Mouse (Mus musculus) macrophage (primary cell): ENCODE data around the gene Hipk2. TPM values are rescaled to one million over a fixed set of nuclear protein-coding genes. Genes with fewer than 3 reads are reported as not detected.

Source experiments
- H3K27ac ChIP-seq: fragments of 350-480 bp; formaldehyde crosslinking; 2 replicates; pipeline ENCODE4 v1.9.0; 2021
- H3K36me3 ChIP-seq: fragments of 350-480 bp; formaldehyde crosslinking; 2 replicates; pipeline ENCODE4 v1.9.0; 2021; ENCODE audit errors: inconsistent target
- H3K4me3 ChIP-seq: fragments of 350-480 bp; formaldehyde crosslinking; 2 replicates; pipeline ENCODE4 v1.9.0; 2021; ENCODE audit errors: inconsistent target
- H3K79me2 ChIP-seq: fragments of 350-480 bp; formaldehyde crosslinking; 2 replicates; pipeline ENCODE4 v1.9.0; 2021; ENCODE audit errors: inconsistent target
- WGBS: methylation state at CpG from one replicate; pipeline ENCODE4 v1.1.7; 2026; ENCODE audit warnings: inconsistent platforms; ENCODE audit not compliant: missing documents; 5-methylcytosine and 5-hydroxymethylcytosine counted together
- polyA plus RNA-seq: library from polyadenylated mRNA; stranded (reverse); fragments of 250-400 nt; gene quantifications from 3 replicates; pipeline ENCODE4 v1.2.4, GENCODE M21; 2018; ENCODE audit warnings: inconsistent platforms

Hipk2 gene
- polyA plus RNA-seq, 1 experiment from 2014 or later: 41.4 TPM

- Histone ChIP-seq H3K79me2 (peaks cover 100% of the 10 kb centered on the region), H3K27ac (no peak overlapping the region), H3K36me3 (no peaks in the 10 kb centered on the region), H3K4me3 (no peak overlapping the region)
- 96% methylated on average over 3 of the region's 3 CpGs for WGBS
Measured at GRCm38 (mm10) chr6:38841551-38841950, 34.4 kb downstream of the Hipk2 start.

DNA sequence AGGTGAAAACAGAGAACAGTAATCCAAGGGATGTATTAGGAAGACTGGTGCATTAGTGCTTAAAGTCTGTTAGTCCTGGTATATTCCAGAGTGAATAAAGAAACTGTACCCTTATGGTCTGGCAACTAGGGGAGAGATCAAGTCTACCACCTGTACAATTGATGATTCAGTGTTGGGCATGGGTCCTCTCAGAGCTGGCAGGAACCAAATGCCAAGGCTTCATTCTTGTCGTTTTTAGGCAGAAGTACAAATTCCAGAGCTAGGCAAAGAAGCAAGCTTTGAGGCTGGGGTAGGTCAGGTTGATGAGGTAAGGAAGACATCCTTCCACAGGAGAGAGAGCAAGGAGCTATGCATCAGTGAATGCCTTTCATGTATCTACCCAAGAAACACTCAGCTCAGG lies 35.2 kb downstream of the Hipk2 start:
- H3K36me3 ChIP-seq: no peaks in the 10 kb centered on the region
- WGBS: 73% methylated on average over 1 of the region's 1 CpGs
- H3K79me2 ChIP-seq: peaks cover 100% of the 10 kb centered on the region
- H3K27ac ChIP-seq: no peak overlapping the region
- no peak overlapping the region for H3K4me3 ChIP-seq

DNA sequence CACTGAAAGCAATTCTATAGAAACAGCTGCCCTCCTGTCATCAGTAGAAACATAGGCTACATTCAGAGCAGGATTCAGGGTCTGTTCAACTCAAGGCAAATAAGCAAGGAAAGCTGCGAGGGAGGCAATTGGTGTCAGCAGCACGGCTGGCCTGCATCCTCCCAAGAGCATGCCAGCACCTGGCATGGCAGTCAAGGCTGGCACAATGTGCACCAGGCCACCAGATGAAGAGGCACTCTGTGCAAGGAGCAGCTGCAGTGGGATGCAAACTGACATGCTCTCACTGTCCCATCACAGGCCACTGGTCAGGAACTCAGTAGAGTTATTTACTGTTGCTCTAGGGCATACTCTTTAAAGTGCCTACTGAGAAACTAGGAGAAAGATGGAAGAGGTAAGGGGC lies 35.6 kb downstream of the Hipk2 start:
- Histone ChIP-seq H3K4me3 (no peak overlapping the region), H3K36me3 (no peaks in the 10 kb centered on the region), H3K79me2 (peaks cover 99% of the 10 kb centered on the region), H3K27ac (no peak overlapping the region)
- WGBS: 97% methylated on average over 2 of the region's 2 CpGs

GRCm38 (mm10) chr6:38839891-38840290 lies 36.1 kb downstream of the Hipk2 start:
- H3K79me2 ChIP-seq: peaks cover 99% of the 10 kb centered on the region
- WGBS: 84% methylated on average over 4 of the region's 4 CpGs
- no peak overlapping the region for H3K27ac ChIP-seq
- no peaks in the 10 kb centered on the region for H3K36me3 ChIP-seq
- H3K4me3 ChIP-seq: no peak overlapping the region

- Histone ChIP-seq H3K36me3 (no peaks in the 10 kb centered on the region), H3K27ac (no peak overlapping the region)
- WGBS: 95% methylated on average over 4 of the region's 4 CpGs
Measured at GRCm38 (mm10) chr6:38838061-38838460, 37.9 kb downstream of the Hipk2 start.

DNA sequence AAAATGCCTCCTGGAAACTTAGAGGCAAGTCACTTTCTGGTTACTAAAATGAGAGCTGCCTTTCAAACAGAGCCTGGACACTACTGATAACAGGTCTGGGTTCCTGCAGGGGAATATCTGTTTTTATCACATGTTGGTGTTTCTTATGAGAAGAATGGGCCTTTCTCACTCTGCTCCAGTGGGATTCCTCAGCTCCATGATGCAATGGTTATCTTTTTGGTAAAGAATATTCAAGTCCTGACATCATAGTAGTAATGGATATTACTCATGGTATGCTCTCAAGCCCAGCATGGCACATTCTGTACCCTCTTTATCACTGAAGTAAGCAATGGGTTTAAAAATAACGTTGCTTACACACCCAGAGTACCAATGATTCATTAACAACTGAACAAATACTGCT lies 40.7 kb downstream of the Hipk2 start:
- Histone ChIP-seq H3K79me2 (peaks cover 96% of the 10 kb centered on the region; the same call in 1 of the 2 replicates), H3K36me3 (no peaks in the 10 kb centered on the region), H3K27ac (no peak overlapping the region), H3K4me3 (no peak overlapping the region)
- 100% methylated on average over 1 of the region's 1 CpGs for WGBS

More at GRCm38 (mm10) chr6:38838061-38838460, 37.9 kb downstream of the Hipk2 start:
- H3K4me3 ChIP-seq: no peak overlapping the region
- peaks cover 98% of the 10 kb centered on the region for H3K79me2 ChIP-seq

- WGBS: 100% methylated on average over 2 of the region's 2 CpGs
- no peak overlapping the region for H3K27ac ChIP-seq
- H3K36me3 ChIP-seq: no peaks in the 10 kb centered on the region
- H3K79me2 ChIP-seq: peaks cover 96% of the 10 kb centered on the region; the same call in 1 of the 2 replicates
- H3K4me3 ChIP-seq: no peak overlapping the region
Measured at GRCm38 (mm10) chr6:38834727-38835126, 41.2 kb downstream of the Hipk2 start.

DNA sequence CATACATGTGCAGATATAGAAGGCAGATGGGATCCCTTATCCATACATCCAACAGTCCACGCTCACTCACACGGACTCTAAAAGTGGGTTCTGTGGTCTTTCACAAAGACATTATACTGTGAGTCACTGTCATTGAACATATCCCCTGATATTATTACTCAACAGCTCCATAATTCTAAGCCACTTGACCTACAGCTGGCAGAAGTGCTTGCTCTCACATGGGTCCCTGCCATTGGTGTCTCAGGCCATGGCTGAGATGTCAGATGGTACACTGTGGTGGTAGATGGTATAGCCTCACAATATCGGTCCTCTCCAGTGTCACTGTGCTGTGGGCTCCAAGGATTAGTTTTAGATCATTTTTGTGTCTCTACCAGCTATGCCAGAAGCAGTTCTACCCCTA lies 42.2 kb downstream of the Hipk2 start:
- Histone ChIP-seq H3K27ac (no peak overlapping the region), H3K79me2 (peaks cover 96% of the 10 kb centered on the region; the same call in 1 of the 2 replicates), H3K36me3 (no peaks in the 10 kb centered on the region), H3K4me3 (no peak overlapping the region)
- WGBS: 75% methylated on average over 3 of the region's 3 CpGs

GRCm38 (mm10) chr6:38829452-38829851 lies 46.5 kb downstream of the Hipk2 start:
- Histone ChIP-seq H3K4me3 (no peak overlapping the region), H3K36me3 (no peaks in the 10 kb centered on the region), H3K79me2 (peaks cover 96% of the 10 kb centered on the region), H3K27ac (no peak overlapping the region)
- 93% methylated on average over 2 of the region's 3 CpGs for WGBS

- Histone ChIP-seq H3K27ac (no peak overlapping the region), H3K36me3 (no peaks in the 10 kb centered on the region), H3K79me2 (peaks cover 85% of the 10 kb centered on the region), H3K4me3 (no peak overlapping the region)
- WGBS: 50% methylated on average over 2 of the region's 2 CpGs
Measured at GRCm38 (mm10) chr6:38828211-38828610, 47.8 kb downstream of the Hipk2 start.

- Histone ChIP-seq H3K27ac (no peak overlapping the region), H3K4me3 (no peak overlapping the region), H3K79me2 (peaks cover 82% of the 10 kb centered on the region), H3K36me3 (no peaks in the 10 kb centered on the region)
- 94% methylated on average over 5 of the region's 5 CpGs for WGBS
Measured at GRCm38 (mm10) chr6:38827435-38827834, 48.5 kb downstream of the Hipk2 start.

GRCm38 (mm10) chr6:38826857-38827256 lies 49.1 kb downstream of the Hipk2 start:
- Histone ChIP-seq H3K27ac (no peak overlapping the region), H3K4me3 (no peak overlapping the region), H3K79me2 (peaks cover 77% of the 10 kb centered on the region), H3K36me3 (no peaks in the 10 kb centered on the region)
- WGBS: 100% methylated on average over 3 of the region's 3 CpGs

- Histone ChIP-seq H3K36me3 (no peaks in the 10 kb centered on the region), H3K4me3 (no peak overlapping the region), H3K79me2 (peaks cover 67% of the 10 kb centered on the region), H3K27ac (no peak overlapping the region)
Measured at GRCm38 (mm10) chr6:38825886-38826285, 50.1 kb downstream of the Hipk2 start.

DNA sequence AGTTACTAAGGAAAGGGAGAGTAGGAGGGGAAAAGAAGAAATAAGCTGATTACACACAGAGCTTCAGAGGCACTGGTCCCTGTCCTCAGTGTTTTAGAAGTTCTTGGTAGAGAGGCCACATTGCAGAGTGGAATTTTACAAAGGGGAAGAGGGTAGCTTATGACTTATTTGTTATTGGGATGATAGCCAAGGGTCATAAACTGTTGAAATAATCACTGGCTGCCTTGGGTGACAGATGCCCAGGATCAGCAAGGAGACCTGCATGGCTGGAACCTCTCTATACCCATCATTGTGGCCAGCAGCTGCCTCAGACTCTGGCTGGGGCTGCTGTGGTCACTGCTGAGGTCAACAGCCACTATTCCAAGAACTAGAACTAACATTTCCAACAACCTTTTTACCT lies 52.1 kb downstream of the Hipk2 start:
- Histone ChIP-seq H3K36me3 (peaks cover 7% of the 10 kb centered on the region; the same call in 1 of the 2 replicates), H3K4me3 (no peak overlapping the region), H3K79me2 (peaks cover 60% of the 10 kb centered on the region), H3K27ac (no peak overlapping the region)

DNA sequence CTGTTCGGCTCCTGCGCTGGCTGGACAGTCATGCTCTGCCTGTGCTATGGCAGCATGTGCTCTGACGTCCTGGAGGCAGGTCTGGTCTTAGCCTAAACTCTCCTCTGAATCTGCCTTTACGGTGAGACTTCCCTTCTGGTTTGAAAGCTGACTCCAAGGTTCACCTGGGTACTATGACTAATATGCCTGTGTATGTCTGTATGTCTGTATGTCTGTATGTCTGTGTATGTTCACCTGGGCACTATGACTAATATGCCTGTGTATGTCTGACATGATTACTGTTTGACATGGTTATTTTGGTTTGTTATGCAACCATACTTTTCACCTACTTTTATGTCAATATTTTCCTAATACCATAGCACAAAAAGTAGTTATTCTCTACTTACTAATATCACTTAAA lies 52.8 kb downstream of the Hipk2 start:
- Histone ChIP-seq H3K27ac (no peak overlapping the region), H3K36me3 (peaks cover 13% of the 10 kb centered on the region; the same call in 1 of the 2 replicates), H3K79me2 (peaks cover 54% of the 10 kb centered on the region), H3K4me3 (no peak overlapping the region)
- WGBS: 96% methylated on average over 4 of the region's 4 CpGs

DNA sequence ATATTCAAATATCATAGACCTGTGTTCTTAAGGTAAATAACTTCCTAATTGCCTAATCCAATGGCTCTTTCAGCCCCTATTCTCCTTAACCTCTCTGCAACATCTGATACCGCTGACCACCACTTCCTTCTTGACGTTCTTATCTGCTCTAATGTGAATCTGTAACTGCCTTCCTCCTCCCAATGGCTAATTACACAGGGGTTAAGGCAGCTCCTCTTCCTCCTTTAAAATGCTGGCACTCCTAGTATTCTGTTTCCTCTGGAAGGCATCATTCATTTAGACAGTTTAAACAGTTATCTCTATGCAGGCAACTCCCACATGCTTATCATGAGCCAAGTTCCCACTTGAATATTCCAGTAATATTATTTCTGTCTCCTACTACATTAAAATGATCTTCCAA lies 54.3 kb downstream of the Hipk2 start:
- Histone ChIP-seq H3K79me2 (peaks cover 39% of the 10 kb centered on the region; the same call in 1 of the 2 replicates), H3K4me3 (no peak overlapping the region), H3K36me3 (peaks cover 20% of the 10 kb centered on the region; the same call in 1 of the 2 replicates), H3K27ac (no peak overlapping the region)
- WGBS: 24% methylated on average over 2 of the region's 2 CpGs
